Mouse (Mus musculus) midbrain, embryonic 15.5 days (tissue): ENCODE measurements around the gene Dcaf8. TPM values are rescaled to one million over a fixed set of nuclear protein-coding genes. Genes with fewer than 3 reads are reported as not detected.

Experiments used
- ATAC-seq: fragments of 200-750 bp; cut with Nextera tagmentation; replicated peaks from 2 replicates; pipeline ENCODE4 v1.8.0; 2017; ENCODE audit warnings: moderate TSS enrichment
- H3K27ac ChIP-seq: fragments of 300-500 bp; sonication (generic); 2 replicates; pipeline ENCODE4 v1.5.1; 2015; ENCODE audit warnings: mild to moderate bottlenecking, inconsistent platforms
- H3K27me3 ChIP-seq: fragments of 300-500 bp; sonication (generic); replicated peaks from 2 replicates; pipeline ENCODE4 v1.6.1; 2015; ENCODE audit warnings: inconsistent platforms
- H3K36me3 ChIP-seq: fragments of 300-500 bp; sonication (generic); replicated peaks from 2 replicates; pipeline ENCODE4 v1.6.1; 2015; ENCODE audit warnings: inconsistent platforms
- H3K4me1 ChIP-seq: fragments of 300-500 bp; sonication (generic); 2 replicates; pipeline ENCODE4 v1.6.1; 2015; ENCODE audit warnings: inconsistent platforms
- H3K4me2 ChIP-seq: fragments of 300-500 bp; sonication (generic); 2 replicates; pipeline ENCODE4 v1.6.1; 2015; ENCODE audit warnings: inconsistent platforms, mild to moderate bottlenecking, moderate library complexity
- H3K4me3 ChIP-seq: fragments of 300-500 bp; sonication (generic); 2 replicates; pipeline ENCODE4 v1.5.1; 2015; ENCODE audit warnings: mild to moderate bottlenecking, inconsistent platforms
- H3K9ac ChIP-seq: fragments of 300-500 bp; sonication (generic); 2 replicates; pipeline ENCODE4 v1.6.1; 2015; ENCODE audit warnings: mild to moderate bottlenecking, inconsistent platforms
- H3K9me3 ChIP-seq: fragments of 300-500 bp; sonication (generic); 2 replicates; pipeline ENCODE4 v1.6.1; 2016; ENCODE audit warnings: inconsistent platforms
- WGBS: fragments of 180-500 bp; shearing (Covaris S2); methylation state at CpG from one replicate; pipeline ENCODE4 v1.1.7; 2015; ENCODE audit warnings: mixed read lengths; 5-methylcytosine and 5-hydroxymethylcytosine counted together
- polyA plus RNA-seq: library from polyadenylated mRNA; unstranded; fragments of >200 nt; fragmentation: Nextera tagmentation; extraction: Ambion mirVana; gene quantifications from 2 replicates; pipeline ENCODE4 v1.2.1, GENCODE M21; 2015

Gene Dcaf8
- 93.0 and 94.7 TPM in 2 replicates for polyA plus RNA-seq

- no peaks in the 10 kb centered on the region for H3K27me3 ChIP-seq
- ATAC-seq = peak; percentile 100
- H3K9ac ChIP-seq = peak within 1 kb of the TSS; percentile 90
- H3K4me2 ChIP-seq = peak within 1 kb of the TSS; percentile 64
- peak within 1 kb of the TSS; percentile 90 for H3K27ac ChIP-seq
- H3K36me3 ChIP-seq = peaks cover 11% of the 10 kb centered on the region; the same call in 1 of the 2 replicates
- H3K4me3 ChIP-seq = peak within 1 kb of the TSS; percentile 80
- H3K9me3 ChIP-seq = no peaks in the 10 kb centered on the region
- under 1% methylated on average over 42 of the region's 42 CpGs for WGBS
- H3K4me1 ChIP-seq = peaks cover 29% of the 10 kb centered on the region
Observed at GRCm38 (mm10) chr1:172147835-172148278, at the start of gene Dcaf8. Dcaf8 (plus strand) TSS chr1:172148084.

- peaks cover 59% of the 10 kb centered on the region for H3K36me3 ChIP-seq
- no peak overlapping the region for H3K27ac ChIP-seq
- no peak for ATAC-seq
- no peak overlapping the region for H3K4me3 ChIP-seq
- H3K9ac ChIP-seq = no peak overlapping the region
- no peaks in the 10 kb centered on the region for H3K4me1 ChIP-seq
- no peaks in the 10 kb centered on the region for H3K27me3 ChIP-seq
- 86% methylated on average over 6 of the region's 6 CpGs for WGBS
- H3K4me2 ChIP-seq = no peak overlapping the region
- H3K9me3 ChIP-seq = no peaks in the 10 kb centered on the region
Observed at GRCm38 (mm10) chr1:172099325-172100033, 48.4 kb upstream of the Dcaf8 start.

GRCm38 (mm10) chr1:172103619-172104018, 44.3 kb upstream of the Dcaf8 start:
- no peak overlapping the region for H3K4me3 ChIP-seq
- H3K27me3 ChIP-seq = no peaks in the 10 kb centered on the region
- no peak overlapping the region for H3K27ac ChIP-seq
- H3K36me3 ChIP-seq = peaks cover 81% of the 10 kb centered on the region
- no peaks in the 10 kb centered on the region for H3K4me1 ChIP-seq
- 90% methylated on average over 4 of the region's 4 CpGs for WGBS
- ATAC-seq = no peak
- no peak overlapping the region for H3K4me2 ChIP-seq
- H3K9ac ChIP-seq = no peak overlapping the region
- no peaks in the 10 kb centered on the region for H3K9me3 ChIP-seq

- Histone ChIP-seq H3K9ac (no peak overlapping the region), H3K4me1 (no peaks in the 10 kb centered on the region), H3K27ac (no peak overlapping the region), H3K4me2 (no peak overlapping the region), H3K9me3 (no peaks in the 10 kb centered on the region), H3K27me3 (no peaks in the 10 kb centered on the region), H3K4me3 (no peak overlapping the region), H3K36me3 (peaks cover 87% of the 10 kb centered on the region)
- ATAC-seq = no peak
- WGBS = 80% methylated on average over 11 of the region's 11 CpGs
Observed at GRCm38 (mm10) chr1:172105101-172105500, 42.8 kb upstream of the Dcaf8 start.

GRCm38 (mm10) chr1:172107777-172108477, 40.0 kb upstream of the Dcaf8 start:
- Histone ChIP-seq H3K27ac (no peak overlapping the region), H3K9ac (no peak overlapping the region), H3K4me2 (no peak overlapping the region), H3K36me3 (peaks cover 90% of the 10 kb centered on the region), H3K27me3 (no peaks in the 10 kb centered on the region), H3K9me3 (no peaks in the 10 kb centered on the region), H3K4me1 (no peaks in the 10 kb centered on the region), H3K4me3 (no peak overlapping the region)
- peak; percentile 76 for ATAC-seq
- WGBS = 65% methylated on average over 10 of the region's 10 CpGs

- WGBS = 93% methylated on average over 5 of the region's 5 CpGs
- Histone ChIP-seq H3K4me3 (no peak overlapping the region), H3K27me3 (no peaks in the 10 kb centered on the region), H3K9me3 (no peaks in the 10 kb centered on the region), H3K36me3 (peaks cover 94% of the 10 kb centered on the region), H3K4me1 (no peaks in the 10 kb centered on the region), H3K9ac (no peak overlapping the region), H3K4me2 (no peak overlapping the region), H3K27ac (no peak overlapping the region)
- ATAC-seq = no peak
Observed at GRCm38 (mm10) chr1:172116948-172117347, 30.9 kb upstream of the Dcaf8 start.

GRCm38 (mm10) chr1:172119100-172119499, 28.8 kb upstream of the Dcaf8 start:
- ATAC-seq = no peak
- no peaks in the 10 kb centered on the region for H3K4me1 ChIP-seq
- no peaks in the 10 kb centered on the region for H3K9me3 ChIP-seq
- H3K36me3 ChIP-seq = peaks cover 88% of the 10 kb centered on the region
- WGBS = 85% methylated on average over 6 of the region's 6 CpGs
- H3K9ac ChIP-seq = no peak overlapping the region
- H3K4me2 ChIP-seq = no peak overlapping the region
- H3K27me3 ChIP-seq = no peaks in the 10 kb centered on the region
- H3K4me3 ChIP-seq = no peak overlapping the region
- no peak overlapping the region for H3K27ac ChIP-seq

- 36% methylated on average over 3 of the region's 3 CpGs for WGBS
Observed at GRCm38 (mm10) chr1:172119720-172120119, 28.2 kb upstream of the Dcaf8 start.

GRCm38 (mm10) chr1:172122671-172123070, 25.2 kb upstream of the Dcaf8 start:
- no peak overlapping the region for H3K4me3 ChIP-seq
- H3K9ac ChIP-seq = no peak overlapping the region
- H3K36me3 ChIP-seq = peaks cover 52% of the 10 kb centered on the region
- ATAC-seq = no peak
- H3K9me3 ChIP-seq = no peaks in the 10 kb centered on the region
- 87% methylated on average over 2 of the region's 2 CpGs for WGBS
- no peaks in the 10 kb centered on the region for H3K27me3 ChIP-seq
- no peak overlapping the region for H3K4me2 ChIP-seq
- H3K4me1 ChIP-seq = peaks cover 12% of the 10 kb centered on the region
- no peak overlapping the region for H3K27ac ChIP-seq

More at GRCm38 (mm10) chr1:172119720-172120119, 28.2 kb upstream of the Dcaf8 start:
- no peak for ATAC-seq
- H3K9me3 ChIP-seq = no peaks in the 10 kb centered on the region
- no peak overlapping the region for H3K4me3 ChIP-seq
- H3K27me3 ChIP-seq = no peaks in the 10 kb centered on the region
- H3K36me3 ChIP-seq = peaks cover 81% of the 10 kb centered on the region
- H3K4me2 ChIP-seq = no peak overlapping the region
- H3K27ac ChIP-seq = no peak overlapping the region
- no peak overlapping the region for H3K9ac ChIP-seq
- no peaks in the 10 kb centered on the region for H3K4me1 ChIP-seq

- Histone ChIP-seq H3K36me3 (peaks cover 39% of the 10 kb centered on the region), H3K4me2 (no peak overlapping the region), H3K9me3 (no peaks in the 10 kb centered on the region), H3K27me3 (no peaks in the 10 kb centered on the region), H3K4me3 (no peak overlapping the region), H3K9ac (no peak overlapping the region), H3K27ac (no peak overlapping the region), H3K4me1 (peaks cover 14% of the 10 kb centered on the region)
- ATAC-seq = no peak
- WGBS = 88% methylated on average over 6 of the region's 6 CpGs
Observed at GRCm38 (mm10) chr1:172124572-172124971, 23.3 kb upstream of the Dcaf8 start.

- WGBS = 1% methylated on average over 42 of the region's 42 CpGs
- Histone ChIP-seq H3K27ac (peak within 1 kb of the TSS; percentile 60), H3K9me3 (no peaks in the 10 kb centered on the region), H3K4me1 (peaks cover 14% of the 10 kb centered on the region), H3K9ac (peak within 1 kb of the TSS; percentile 70), H3K27me3 (no peaks in the 10 kb centered on the region), H3K36me3 (peaks cover 39% of the 10 kb centered on the region), H3K4me3 (peak within 1 kb of the TSS; percentile 80), H3K4me2 (peak within 1 kb of the TSS; percentile 71)
- peak; percentile 97 for ATAC-seq
Observed at GRCm38 (mm10) chr1:172126376-172127347, 21.2 kb upstream of the Dcaf8 start, which contains the start of gene Pex19. Pex19 (plus strand) TSS chr1:172126755.

GRCm38 (mm10) chr1:172127487-172127886, 20.4 kb upstream of the Dcaf8 start:
- Histone ChIP-seq H3K27ac (no peak overlapping the region), H3K4me2 (peak overlapping the region; percentile 71), H3K4me1 (peaks cover 14% of the 10 kb centered on the region), H3K27me3 (no peaks in the 10 kb centered on the region), H3K4me3 (peak overlapping the region; percentile 80), H3K36me3 (peaks cover 39% of the 10 kb centered on the region), H3K9ac (peak overlapping the region; percentile 70), H3K9me3 (no peaks in the 10 kb centered on the region)
- no peak for ATAC-seq
- 50% methylated on average over 5 of the region's 5 CpGs for WGBS
